In the genomic region with DNA sequence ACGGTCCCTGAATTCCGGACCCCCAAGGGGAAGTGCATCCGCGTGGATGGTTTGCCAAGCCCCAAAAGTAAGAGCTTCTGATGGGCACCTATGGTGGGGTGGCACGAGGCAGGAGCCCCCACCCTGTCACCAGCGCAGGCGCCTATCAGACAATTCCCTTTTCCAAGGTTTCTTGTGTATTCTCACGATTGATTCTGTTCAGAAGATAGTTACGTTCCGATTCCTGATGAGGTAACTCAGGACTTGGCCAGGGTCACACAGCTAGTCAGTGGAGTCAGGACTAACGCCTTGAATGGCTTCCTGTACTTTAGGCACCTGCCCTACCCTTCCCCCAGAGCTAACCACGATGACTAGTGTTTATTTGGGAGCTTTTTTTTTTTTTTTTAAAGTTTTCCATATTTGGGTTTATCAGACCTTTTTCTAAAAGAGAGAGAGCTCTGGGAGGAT, we compare ENCODE assay signal across 8 mouse cellular contexts. TPM values are rescaled to one million over a fixed set of nuclear protein-coding genes. Genes with fewer than 3 reads are reported as not detected.
DNase-seq lines count a peak whose midpoint lies in the region; ATAC-seq and TF ChIP-seq lines count a peak whose summit lies in the region.

No protein-coding gene starts in this region.

- H3K27me3 ChIP-seq in kidney, embryonic 16.5 days (ENCODE audit: insufficient read depth, low read length): no peaks in the 10 kb centered on the region
- H3K27me3 ChIP-seq in forebrain, embryonic 15.5 days: no peaks in the 10 kb centered on the region
- no peaks in the 10 kb centered on the region for H3K27me3 ChIP-seq in small intestine, adult 2 months (ENCODE audit: control insufficient read depth, insufficient read depth, low read length)

- no peak for DNase-seq in kidney, adult 18-20 months
- DNase-seq in ES-E14 (ENCODE audit: low read depth, low spot score): no peak
- DNase-seq in embryo, embryonic 9.5 days (ENCODE audit: extremely low spot score): no peak
- no peak for DNase-seq in right cerebral cortex, postnatal 10 days (ENCODE audit: low spot score in 2 of 2)
- no peak for DNase-seq in urinary bladder, postnatal 25 days (ENCODE audit: low spot score)

- H3K4me2 ChIP-seq in kidney, embryonic 16.5 days (replicated peaks; ENCODE audit: low read depth, low read length): no peak overlapping the region
- no peak overlapping the region for H3K4me2 ChIP-seq in forebrain, embryonic 15.5 days (replicated peaks)

- TF ChIP-seq CTCF in small intestine, adult 2 months (IDR thresholded peaks at IDR 0.05; ENCODE audit: extremely low read depth, insufficient read length, insufficient replicate concordance, low read depth, low read length): no peak

- H3K4me3 ChIP-seq in kidney, embryonic 16.5 days (ENCODE audit: low read length): no peak overlapping the region
- H3K4me3 ChIP-seq in ES-E14 (ENCODE audit: insufficient read depth in 1 of 2, low read depth in 1 of 2, low read length in 2 of 2, poor library complexity in 1 of 2, severe bottlenecking in 1 of 2): no peak overlapping the region
- no peak overlapping the region for H3K4me3 ChIP-seq in forebrain, embryonic 15.5 days
- peak overlapping the region; percentile 2; the same call in 1 of the 2 replicates for H3K4me3 ChIP-seq in small intestine, adult 2 months (ENCODE audit: low read depth, low read length)

- in situ Hi-C loops in ES-E14 (cut with MboI; ENCODE audit: low sequenced_read_pairs in 2 of 2, unreplicated experiment in 2 of 2): no loop called here

- H3K27ac ChIP-seq in kidney, embryonic 16.5 days (ENCODE audit: low read length): peak overlapping the region; percentile 62; the same call in 1 of the 2 replicates
- peak overlapping the region; percentile 3; the same call in 1 of the 2 replicates for H3K27ac ChIP-seq in ES-E14 (ENCODE audit: insufficient read depth, low read depth, low read length, poor library complexity, severe bottlenecking)
- 0 out of 2 replicates have a peak overlapping the region, but pooled peaks have one; percentile 41 for H3K27ac ChIP-seq in forebrain, embryonic 15.5 days (replicated peaks)
- peak overlapping the region; percentile 83 for H3K27ac ChIP-seq in small intestine, adult 2 months (ENCODE audit: insufficient read depth, low read depth, low read length)

- peaks cover 58% of the 10 kb centered on the region for H3K4me1 ChIP-seq in kidney, embryonic 16.5 days (ENCODE audit: insufficient read depth, low read length)
- H3K4me1 ChIP-seq in ES-E14 (ENCODE audit: control insufficient read depth in 2 of 2, insufficient read depth in 2 of 2, low read length in 2 of 2, poor library complexity in 1 of 2): peaks cover 6 to 32% of the 10 kb centered on the region in 2 experiments
- H3K4me1 ChIP-seq in forebrain, embryonic 15.5 days: peaks cover 48% of the 10 kb centered on the region
- H3K4me1 ChIP-seq in small intestine, adult 2 months (ENCODE audit: control insufficient read depth, insufficient read depth, insufficient read length, low read length): peaks cover 54% of the 10 kb centered on the region

- WGBS in kidney, embryonic 16.5 days: 77% methylated on average over 12 of the region's 12 CpGs
- WGBS in forebrain, embryonic 15.5 days: 82% methylated on average over 12 of the region's 12 CpGs
- 66% methylated on average over 12 of the region's 12 CpGs for WGBS in small intestine, adult 2 months

- H3K9ac ChIP-seq in kidney, embryonic 16.5 days (replicated peaks; ENCODE audit: low read length): no peak overlapping the region
- H3K9ac ChIP-seq in ES-E14 (ENCODE audit: insufficient read depth, low read depth, low read length, poor library complexity, severe bottlenecking): peak overlapping the region; percentile 39; the same call in 1 of the 2 replicates
- H3K9ac ChIP-seq in forebrain, embryonic 15.5 days (replicated peaks): no peak overlapping the region

- TF ChIP-seq POLR2A in small intestine, adult 2 months (IDR thresholded peaks at IDR 0.05; ENCODE audit: low read depth, low read length): no peak

- no peak for ATAC-seq in kidney, embryonic 16.5 days (ENCODE audit: low FRiP score, low TSS enrichment)
- ATAC-seq in forebrain, embryonic 15.5 days (replicated peaks): no peak

- H3K9me3 ChIP-seq in kidney, embryonic 16.5 days (ENCODE audit: low read length): no peaks in the 10 kb centered on the region
- H3K9me3 ChIP-seq in ES-E14 (ENCODE audit: control insufficient read depth, insufficient read depth, low read depth, low read length): no peaks in the 10 kb centered on the region
- no peaks in the 10 kb centered on the region for H3K9me3 ChIP-seq in forebrain, embryonic 15.5 days

- no peaks in the 10 kb centered on the region for H3K36me3 ChIP-seq in kidney, embryonic 16.5 days (ENCODE audit: insufficient read depth, low read length)
- H3K36me3 ChIP-seq in ES-E14 (ENCODE audit: control insufficient read depth, insufficient read depth, low read length, poor library complexity, severe bottlenecking): peaks cover 2% of the 10 kb centered on the region
- H3K36me3 ChIP-seq in forebrain, embryonic 15.5 days: no peaks in the 10 kb centered on the region
- 0 out of 2 replicates have a peak, but pooled peaks cover 1% of the 10 kb centered on the region for H3K36me3 ChIP-seq in small intestine, adult 2 months (ENCODE audit: control insufficient read depth, insufficient read depth, low read length)

TF ChIP-seq in ES-E14, 5 proteins besides CTCF, POLR2A, EP300 and RAD21:
- TF ChIP-seq HCFC1 (IDR thresholded peaks at IDR 0.05; ENCODE audit: borderline replicate concordance, insufficient read depth, low read length) (no peak), MAFK (IDR thresholded peaks at IDR 0.05; ENCODE audit: insufficient read depth, low read depth, low read length) (no peak), CHD2 (IDR thresholded peaks at IDR 0.05; ENCODE audit: low read depth, low read length) (no peak), ZNF384 (IDR thresholded peaks at IDR 0.05; ENCODE audit: low read depth, low read length) (no peak), ZC3H11A (IDR thresholded peaks at IDR 0.05; ENCODE audit: borderline replicate concordance, low read depth, low read length) (no peak)
TF ChIP-seq in ES-E14: peak in this region for 0.

RNA-seq across cellular contexts. Expression of gene E2f2, which starts 6.3 kb away (rescaled TPM):
- polyA plus RNA-seq in kidney, embryonic 16.5 days (2015; fragmentation: Nextera tagmentation; extraction: Ambion mirVana): 7.3 and 8.3 TPM in 2 replicates
- total RNA-seq in ES-E14 (2012; rRNA removed): 7.5 and 9.8 TPM in 2 replicates
- 5.4 and 6.0 TPM in 2 replicates for polyA plus RNA-seq in forebrain, embryonic 15.5 days (2015; fragmentation: Nextera tagmentation; extraction: Ambion mirVana)
- polyA plus RNA-seq in small intestine, adult 2 months (2012; rRNA removed): 7.5 and 11.5 TPM in 2 replicates

RNA-seq across cellular contexts. Expression of gene Asap3, which starts 27.7 kb away (rescaled TPM):
- polyA plus RNA-seq in kidney, embryonic 16.5 days (2015; fragmentation: Nextera tagmentation; extraction: Ambion mirVana): 5.8 and 6.0 TPM in 2 replicates
- total RNA-seq in ES-E14 (2012; rRNA removed): 4.7 and 8.1 TPM in 2 replicates
- 3.4 and 3.7 TPM in 2 replicates for polyA plus RNA-seq in forebrain, embryonic 15.5 days (2015; fragmentation: Nextera tagmentation; extraction: Ambion mirVana)
- polyA plus RNA-seq in small intestine, adult 2 months (2012; rRNA removed): 1.3 and 2.0 TPM in 2 replicates

RNA-seq across cellular contexts. Expression of gene Id3, which starts 35.2 kb away (rescaled TPM):
- 953 and 999 TPM in 2 replicates for polyA plus RNA-seq in kidney, embryonic 16.5 days (2015; fragmentation: Nextera tagmentation; extraction: Ambion mirVana)
- 78.8 and 126 TPM in 2 replicates for total RNA-seq in ES-E14 (2012; rRNA removed)
- 87.3 and 98.1 TPM in 2 replicates for polyA plus RNA-seq in forebrain, embryonic 15.5 days (2015; fragmentation: Nextera tagmentation; extraction: Ambion mirVana)
- polyA plus RNA-seq in small intestine, adult 2 months (2012; rRNA removed): 262 and 519 TPM in 2 replicates

Comparison
In these comparisons a context has a peak if more than half of its experiments do, and no peak if none do; other contexts are left out.
1. H3K27ac ChIP-seq: peak in every context shown above with its lines; median percentile 83 in small intestine, adult 2 months; 62 in kidney, embryonic 16.5 days; 41 in forebrain, embryonic 15.5 days; 3 in ES-E14.